Mouse (Mus musculus) 3134 (cell line): Measurements from ENCODE around the gene Hnf1b.

Source experiments
- DNase-seq: peaks from one replicate; pipeline ENCODE4 v3.0.0-alpha.2; 2011; ENCODE audit warnings: low spot score; ENCODE audit not compliant: insufficient read length; ENCODE audit errors: extremely low read depth

Gene Hnf1b

GRCm38 (mm10) chr11:83852501-83853211, 2.8 kb downstream of the Hnf1b start:
- no peak for DNase-seq

- DNase-seq, result no peak
Measured at GRCm38 (mm10) chr11:83853221-83853792, 3.4 kb downstream of the Hnf1b start.

- no peak for DNase-seq
Measured at GRCm38 (mm10) chr11:83854091-83854490, 4.2 kb downstream of the Hnf1b start.

- no peak for DNase-seq
Measured at GRCm38 (mm10) chr11:83854707-83855106, 4.8 kb downstream of the Hnf1b start.

GRCm38 (mm10) chr11:83857256-83857655, 7.4 kb downstream of the Hnf1b start:
- no peak for DNase-seq

- no peak for DNase-seq
Measured at GRCm38 (mm10) chr11:83865286-83865685, 15.4 kb downstream of the Hnf1b start.

GRCm38 (mm10) chr11:83867571-83867970, 17.7 kb downstream of the Hnf1b start:
- DNase-seq, result no peak

GRCm38 (mm10) chr11:83869147-83869546, 19.3 kb downstream of the Hnf1b start:
- DNase-seq, result no peak

GRCm38 (mm10) chr11:83869686-83870085, 19.8 kb downstream of the Hnf1b start:
- DNase-seq, result no peak

GRCm38 (mm10) chr11:83871780-83872554, 22.1 kb downstream of the Hnf1b start:
- no peak for DNase-seq

- no peak for DNase-seq
Measured at GRCm38 (mm10) chr11:83873509-83873908, 23.6 kb downstream of the Hnf1b start.

GRCm38 (mm10) chr11:83876630-83877029, 26.8 kb downstream of the Hnf1b start:
- DNase-seq, result no peak

- DNase-seq, result peak; percentile 38
Measured at GRCm38 (mm10) chr11:83877765-83878164, 27.9 kb downstream of the Hnf1b start.

- no peak for DNase-seq
Measured at GRCm38 (mm10) chr11:83878417-83878952, 28.6 kb downstream of the Hnf1b start.

- no peak for DNase-seq
Measured at GRCm38 (mm10) chr11:83879130-83879529, 29.3 kb downstream of the Hnf1b start.

GRCm38 (mm10) chr11:83881438-83881837, 31.6 kb downstream of the Hnf1b start:
- no peak for DNase-seq

GRCm38 (mm10) chr11:83882552-83882951, 32.7 kb downstream of the Hnf1b start:
- no peak for DNase-seq

- DNase-seq, result no peak
Measured at GRCm38 (mm10) chr11:83883074-83883473, 33.2 kb downstream of the Hnf1b start.

- no peak for DNase-seq
Measured at GRCm38 (mm10) chr11:83883812-83884211, 33.9 kb downstream of the Hnf1b start.

GRCm38 (mm10) chr11:83885175-83885574, 35.3 kb downstream of the Hnf1b start:
- no peak for DNase-seq

GRCm38 (mm10) chr11:83886746-83887145, 36.9 kb downstream of the Hnf1b start:
- DNase-seq, result no peak
